Mouse (Mus musculus) embryo, embryonic 10.5 days (tissue): ENCODE measurements at regions not wholly inside any gene's neighbourhood (a gene's known extent, or its start where the extent isn't known, plus 50 kb on each side); places are given as distances from the start of the nearest gene placed in this dataset.
A peak's percentile ranks its signal among the peaks of the same experiment; 100 is the strongest.

Experiments used
- DNase-seq: peaks from one replicate; pipeline ENCODE4 v3.0.0-alpha.2; 2015; ENCODE audit warnings: low spot score

- DNase-seq, result no peak
Observed at GRCm38 (mm10) chr16:76232680-76233079, 140.9 kb downstream of the Nrip1 start.

- DNase-seq, result no peak
Observed at GRCm38 (mm10) chr16:76232174-76232573, 141.5 kb downstream of the Nrip1 start.

- no peak for DNase-seq
Observed at GRCm38 (mm10) chr16:76230516-76231302, 142.9 kb downstream of the Nrip1 start.

GRCm38 (mm10) chr16:76228451-76228850, 145.2 kb downstream of the Nrip1 start:
- DNase-seq, result no peak

GRCm38 (mm10) chr16:76226446-76226845, 147.2 kb downstream of the Nrip1 start:
- peak; percentile 31 for DNase-seq

GRCm38 (mm10) chr16:76225587-76226226, 147.9 kb downstream of the Nrip1 start:
- DNase-seq, result peak; percentile 19

GRCm38 (mm10) chr16:76224901-76225586, 148.6 kb downstream of the Nrip1 start:
- peak; percentile 75 for DNase-seq

GRCm38 (mm10) chr16:76223716-76224115, 149.9 kb downstream of the Nrip1 start:
- no peak for DNase-seq

- DNase-seq, result no peak
Observed at GRCm38 (mm10) chr16:76222960-76223359, 150.7 kb downstream of the Nrip1 start.

- no peak for DNase-seq
Observed at GRCm38 (mm10) chr16:76220466-76220865, 153.2 kb downstream of the Nrip1 start.

GRCm38 (mm10) chr16:76219233-76219632, 154.4 kb downstream of the Nrip1 start:
- DNase-seq, result no peak

- DNase-seq, result no peak
Observed at GRCm38 (mm10) chr16:76218310-76219170, 155.1 kb downstream of the Nrip1 start.

- DNase-seq, result no peak
Observed at GRCm38 (mm10) chr16:76216184-76216583, 157.4 kb downstream of the Nrip1 start.

GRCm38 (mm10) chr16:76215558-76215957, 158.1 kb downstream of the Nrip1 start:
- no peak for DNase-seq

- DNase-seq, result peak; percentile 67
Observed at GRCm38 (mm10) chr16:76201773-76202571, 171.7 kb downstream of the Nrip1 start.

GRCm38 (mm10) chr16:76200801-76201728, 172.6 kb downstream of the Nrip1 start:
- no peak for DNase-seq

- DNase-seq, result peak; percentile 72
Observed at GRCm38 (mm10) chr16:76200268-76200667, 173.4 kb downstream of the Nrip1 start.

- DNase-seq, result no peak
Observed at GRCm38 (mm10) chr16:76199006-76199405, 174.6 kb downstream of the Nrip1 start.

- no peak for DNase-seq
Observed at GRCm38 (mm10) chr16:76194291-76194690, 172.2 kb upstream of the Samsn1 start.

- DNase-seq, result no peak
Observed at GRCm38 (mm10) chr16:76191135-76191534, 169.1 kb upstream of the Samsn1 start.
